Mouse (Mus musculus): ENCODE results near the gene Col15a1.

GRCm38 (mm10) chr4:47249193-47249592 is 41.2 kb downstream of the Col15a1 start:
- TF ChIP-seq POLR2A (IDR thresholded peaks at IDR 0.05; ENCODE audit: low read depth, low read length) (no peak), CTCF (IDR thresholded peaks at IDR 0.05; ENCODE audit: extremely low read depth, insufficient read depth, insufficient read length, insufficient replicate concordance) (no peak)
